Comparison of ENCODE assay signal across 9 mouse cellular contexts in the genomic region with DNA sequence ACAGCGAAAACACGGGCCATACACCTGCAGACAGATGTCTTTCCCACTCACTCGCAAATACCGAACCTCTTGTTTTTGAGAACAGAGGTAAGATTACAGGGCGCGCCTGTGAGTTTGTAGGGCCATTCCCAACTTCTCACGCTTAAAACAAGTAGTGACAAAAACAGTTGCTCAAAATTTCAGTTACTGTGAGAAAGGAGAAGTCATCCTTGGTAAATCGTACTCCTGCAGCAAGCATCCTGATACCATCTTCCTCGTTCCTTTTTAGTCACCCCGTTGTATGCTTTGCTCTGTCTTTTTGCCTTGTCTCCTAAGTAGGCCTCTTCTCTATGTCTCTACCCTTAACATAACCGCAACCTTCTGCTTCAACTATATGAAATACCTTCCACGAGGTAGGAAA. TPM values are rescaled to one million over a fixed set of nuclear protein-coding genes. Genes with fewer than 3 reads are reported as not detected.
DNase-seq lines count a peak whose midpoint lies in the region; ATAC-seq and TF ChIP-seq lines count a peak whose summit lies in the region.
"Had no signal": no experiment of that assay in that cellular context is flagged by ENCODE, and none has a peak within 500 bp of the region (broad histone marks: within the 10 kb centered on the region; RNA-seq: fewer than 3 reads in every experiment).

No protein-coding gene starts in this region.

- no peak for TF ChIP-seq CTCF in stomach, postnatal 0 days (IDR thresholded peaks at IDR 0.05; ENCODE audit: low read depth)

- H3K4me3 ChIP-seq in hindbrain, embryonic 13.5 days, result no peak overlapping the region
- H3K4me3 ChIP-seq in hindbrain, embryonic 11.5 days (ENCODE audit: low read depth, low read length), result no peak overlapping the region
- H3K4me3 ChIP-seq in stomach, embryonic 15.5 days (replicated peaks), result no peak overlapping the region
- no peak overlapping the region for H3K4me3 ChIP-seq in stomach, postnatal 0 days (ENCODE audit: low read depth, low read length)
- H3K4me3 ChIP-seq in liver, embryonic 11.5 days (ENCODE audit: low read depth, low read length), result no peak overlapping the region

- no peak for ATAC-seq in hindbrain, embryonic 13.5 days (ENCODE audit: low FRiP score)
- ATAC-seq in hindbrain, embryonic 11.5 days (ENCODE audit: low FRiP score), result no peak
- no peak for ATAC-seq in stomach, embryonic 15.5 days (ENCODE audit: insufficient read depth, low FRiP score, low read depth)
- ATAC-seq in stomach, postnatal 0 days (ENCODE audit: low FRiP score, low TSS enrichment), result no peak
- no peak for ATAC-seq in liver, embryonic 11.5 days (replicated peaks; ENCODE audit: low FRiP score)

- H3K4me1 ChIP-seq in hindbrain, embryonic 13.5 days (replicated peaks), result peaks cover 14% of the 10 kb centered on the region
- H3K4me1 ChIP-seq in hindbrain, embryonic 11.5 days (replicated peaks; ENCODE audit: control insufficient read depth, insufficient read depth, low read length), result no peaks in the 10 kb centered on the region
- H3K4me1 ChIP-seq in stomach, embryonic 15.5 days, result no peaks in the 10 kb centered on the region
- no peaks in the 10 kb centered on the region for H3K4me1 ChIP-seq in stomach, postnatal 0 days (replicated peaks; ENCODE audit: control insufficient read depth, insufficient read depth)
- no peaks in the 10 kb centered on the region for H3K4me1 ChIP-seq in liver, embryonic 11.5 days (replicated peaks; ENCODE audit: control insufficient read depth, insufficient read depth, low read length)

- no peaks in the 10 kb centered on the region for H3K27me3 ChIP-seq in hindbrain, embryonic 13.5 days
- no peaks in the 10 kb centered on the region for H3K27me3 ChIP-seq in hindbrain, embryonic 11.5 days (ENCODE audit: control insufficient read depth, insufficient read depth, low read length)
- no peaks in the 10 kb centered on the region for H3K27me3 ChIP-seq in stomach, embryonic 15.5 days (replicated peaks)
- H3K27me3 ChIP-seq in stomach, postnatal 0 days (ENCODE audit: control insufficient read depth, insufficient read depth, low read length), result no peaks in the 10 kb centered on the region
- no peaks in the 10 kb centered on the region for H3K27me3 ChIP-seq in liver, embryonic 11.5 days (replicated peaks; ENCODE audit: control insufficient read depth, insufficient read depth, low read length)
- H3K27me3 ChIP-seq: hindbrain, embryonic 15.5 days had no signal

- WGBS in hindbrain, embryonic 13.5 days, result 94% methylated on average over 12 of the region's 12 CpGs
- 88% methylated on average over 12 of the region's 12 CpGs for WGBS in hindbrain, embryonic 11.5 days
- WGBS in stomach, embryonic 15.5 days, result 88% methylated on average over 12 of the region's 12 CpGs
- 94% methylated on average over 12 of the region's 12 CpGs for WGBS in stomach, postnatal 0 days
- 76% methylated on average over 12 of the region's 12 CpGs for WGBS in liver, embryonic 11.5 days

- H3K9ac ChIP-seq in hindbrain, embryonic 13.5 days, result no peak overlapping the region
- H3K9ac ChIP-seq in hindbrain, embryonic 11.5 days (ENCODE audit: low read depth, low read length), result no peak overlapping the region
- no peak overlapping the region for H3K9ac ChIP-seq in stomach, embryonic 15.5 days
- H3K9ac ChIP-seq in stomach, postnatal 0 days (ENCODE audit: low read length), result no peak overlapping the region
- no peak overlapping the region for H3K9ac ChIP-seq in liver, embryonic 11.5 days (ENCODE audit: low read depth, low read length)

- no peak for DNase-seq in hindbrain, embryonic 11.5 days (ENCODE audit: low spot score)
- no peak for DNase-seq in stomach, postnatal 0 days (ENCODE audit: low spot score)
- no peak for DNase-seq in liver, embryonic 11.5 days (ENCODE audit: low spot score)
- peak; percentile 42 for DNase-seq in thymus, postnatal 4 days
- no peak for DNase-seq in cerebellum, postnatal 36 days
- DNase-seq: cerebellum, adult 18-20 months had no signal

- peak overlapping the region; percentile 59; the same call in 1 of the 2 replicates for H3K4me2 ChIP-seq in hindbrain, embryonic 13.5 days
- H3K4me2 ChIP-seq in hindbrain, embryonic 11.5 days (replicated peaks; ENCODE audit: low read depth, low read length), result no peak overlapping the region
- H3K4me2 ChIP-seq in stomach, embryonic 15.5 days, result 0 out of 2 replicates have a peak overlapping the region, but pooled peaks have one; percentile 59
- H3K4me2 ChIP-seq in stomach, postnatal 0 days (replicated peaks; ENCODE audit: low read depth), result no peak overlapping the region; the same call in 1 of the 2 replicates
- peak overlapping the region; percentile 81 for H3K4me2 ChIP-seq in liver, embryonic 11.5 days

- no peak overlapping the region for H3K27ac ChIP-seq in hindbrain, embryonic 13.5 days
- no peak overlapping the region for H3K27ac ChIP-seq in hindbrain, embryonic 11.5 days (ENCODE audit: low read depth, low read length)
- H3K27ac ChIP-seq in stomach, embryonic 15.5 days, result no peak overlapping the region
- no peak overlapping the region for H3K27ac ChIP-seq in stomach, postnatal 0 days (replicated peaks)
- no peak overlapping the region for H3K27ac ChIP-seq in liver, embryonic 11.5 days (ENCODE audit: low read depth, low read length)

- TF ChIP-seq EP300 in stomach, postnatal 0 days (optimal IDR thresholded peaks at IDR 0.05), result no peak

- H3K36me3 ChIP-seq in hindbrain, embryonic 13.5 days, result no peaks in the 10 kb centered on the region
- no peaks in the 10 kb centered on the region for H3K36me3 ChIP-seq in hindbrain, embryonic 11.5 days (ENCODE audit: control insufficient read depth, insufficient read depth, low read length)
- H3K36me3 ChIP-seq in stomach, embryonic 15.5 days, result no peaks in the 10 kb centered on the region
- no peaks in the 10 kb centered on the region for H3K36me3 ChIP-seq in stomach, postnatal 0 days (ENCODE audit: control insufficient read depth, insufficient read depth, low read length)
- no peaks in the 10 kb centered on the region for H3K36me3 ChIP-seq in liver, embryonic 11.5 days (ENCODE audit: control insufficient read depth, insufficient read depth, low read length)
- H3K36me3 ChIP-seq: hindbrain, embryonic 15.5 days had no signal

- H3K9me3 ChIP-seq in hindbrain, embryonic 13.5 days, result no peaks in the 10 kb centered on the region
- no peaks in the 10 kb centered on the region for H3K9me3 ChIP-seq in hindbrain, embryonic 11.5 days (ENCODE audit: control insufficient read depth, low read length)
- no peaks in the 10 kb centered on the region for H3K9me3 ChIP-seq in stomach, embryonic 15.5 days
- H3K9me3 ChIP-seq in stomach, postnatal 0 days (ENCODE audit: control insufficient read depth, low read length), result no peaks in the 10 kb centered on the region
- H3K9me3 ChIP-seq in liver, embryonic 11.5 days (ENCODE audit: control insufficient read depth, low read length), result no peaks in the 10 kb centered on the region
- H3K9me3 ChIP-seq: hindbrain, embryonic 15.5 days had no signal

RNA-seq across cellular contexts. Expression of a gene that starts 0.8 kb away (rescaled TPM):
- polyA plus RNA-seq in hindbrain, embryonic 13.5 days (2015; fragmentation: Nextera tagmentation; extraction: Ambion mirVana), result 87.1 and 87.8 TPM in 2 replicates
- 36.0 and 37.2 TPM in 2 replicates for polyA plus RNA-seq in hindbrain, embryonic 11.5 days (2014; fragmentation: Nextera tagmentation; extraction: Ambion mirVana)
- 31.7 and 34.1 TPM in 2 replicates for polyA plus RNA-seq in stomach, embryonic 15.5 days (2015; fragmentation: Nextera tagmentation; extraction: Ambion mirVana)
- polyA plus RNA-seq in stomach, postnatal 0 days (2015; fragmentation: Nextera tagmentation; extraction: Ambion mirVana), result 10.7 and 12.1 TPM in 2 replicates
- 14.5 and 15.7 TPM in 2 replicates for polyA plus RNA-seq in liver, embryonic 11.5 days (2014; fragmentation: Nextera tagmentation; extraction: Ambion mirVana)

Comparison
In these comparisons a context has a peak if more than half of its experiments do, and no peak if none do; other contexts are left out.
1. H3K4me2 ChIP-seq: peak in hindbrain, embryonic 13.5 days (single experiment), stomach, embryonic 15.5 days (single experiment) and liver, embryonic 11.5 days (single experiment); none in hindbrain, embryonic 11.5 days (single experiment) and stomach, postnatal 0 days (single experiment).